Mouse (Mus musculus) skeletal muscle tissue, adult 2 months (tissue): Measurements from ENCODE around the gene Mphosph10.

Source experiments
- DNase-seq: peaks from one replicate; pipeline ENCODE4 v3.0.0-alpha.2; 2012; ENCODE audit warnings: low read depth, low spot score

Gene Mphosph10

DNA sequence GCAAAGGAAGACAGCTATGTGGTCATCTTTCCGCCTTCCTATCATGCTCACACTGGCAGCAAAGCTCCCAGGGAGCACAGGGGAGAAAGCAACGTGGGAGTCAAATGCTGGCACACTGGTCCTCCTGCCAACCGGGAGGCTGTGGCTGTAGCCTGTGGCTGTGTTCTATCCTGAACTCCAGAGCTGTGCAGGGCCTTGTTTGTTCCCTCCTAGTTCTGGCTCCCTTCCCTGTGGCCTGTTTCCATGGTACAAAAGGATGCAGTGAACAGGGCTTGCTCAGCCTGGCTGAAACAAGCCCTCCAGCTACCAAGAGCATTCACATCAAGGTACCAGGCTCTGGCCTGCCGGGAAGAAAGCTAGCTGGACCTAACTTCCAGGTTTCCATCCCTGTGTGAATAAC lies 41.0 kb downstream of the Mphosph10 start:
- no peak for DNase-seq

DNA sequence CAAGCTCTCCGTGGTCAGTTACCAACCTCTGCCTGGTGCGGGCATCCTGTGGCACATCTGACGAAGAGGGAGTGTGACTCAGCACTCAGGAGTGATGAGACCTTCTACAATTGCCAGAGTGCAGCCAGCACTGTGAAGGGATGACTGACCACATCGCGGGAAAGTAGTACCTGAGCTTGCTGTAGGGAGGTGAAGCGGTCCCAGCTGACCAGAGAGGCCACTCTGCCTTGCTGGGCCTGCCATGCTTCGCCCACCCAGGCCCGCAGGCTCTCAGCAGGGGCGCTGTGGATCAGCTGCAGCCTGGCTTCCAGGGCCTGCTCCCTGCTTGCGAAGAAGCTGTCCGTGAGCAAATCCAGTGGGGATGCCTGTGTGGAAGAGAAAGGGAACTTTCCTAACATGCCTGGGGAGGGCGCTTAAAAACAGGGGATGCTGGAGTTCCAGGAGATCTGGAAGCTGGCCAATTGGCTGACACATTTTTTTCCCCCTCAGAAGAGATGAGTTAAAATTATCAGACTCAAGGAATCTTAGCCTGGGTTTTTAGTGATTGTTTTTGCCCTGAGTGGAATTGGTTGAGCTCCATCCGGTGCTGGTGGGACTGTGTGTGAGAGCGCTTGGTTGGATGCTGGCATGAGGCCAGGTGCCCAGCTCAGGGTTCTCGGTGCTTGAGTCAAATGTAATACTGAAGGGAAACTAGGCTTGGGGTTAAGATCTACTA lies 42.8 kb downstream of the Mphosph10 start:
- DNase-seq, result no peak

DNA sequence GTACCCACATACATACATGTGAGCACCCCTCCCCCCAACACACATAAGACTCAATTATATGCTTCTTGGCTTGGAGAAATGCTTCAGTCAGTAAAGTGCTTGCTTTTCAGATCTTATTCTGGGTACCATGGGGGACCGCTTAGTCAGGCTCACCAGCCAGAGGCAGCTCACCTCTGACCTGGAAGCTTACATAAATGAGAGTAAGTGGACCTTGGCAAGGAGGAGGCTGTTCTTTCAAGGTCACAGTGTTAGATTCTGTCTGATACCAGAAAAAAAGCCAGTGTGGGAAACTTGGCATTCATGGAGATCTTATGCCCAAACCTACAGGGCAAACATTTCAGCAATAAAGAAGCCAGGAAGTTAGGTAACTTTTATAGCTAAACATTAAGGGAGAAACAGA lies 44.3 kb downstream of the Mphosph10 start:
- DNase-seq, result no peak

DNA sequence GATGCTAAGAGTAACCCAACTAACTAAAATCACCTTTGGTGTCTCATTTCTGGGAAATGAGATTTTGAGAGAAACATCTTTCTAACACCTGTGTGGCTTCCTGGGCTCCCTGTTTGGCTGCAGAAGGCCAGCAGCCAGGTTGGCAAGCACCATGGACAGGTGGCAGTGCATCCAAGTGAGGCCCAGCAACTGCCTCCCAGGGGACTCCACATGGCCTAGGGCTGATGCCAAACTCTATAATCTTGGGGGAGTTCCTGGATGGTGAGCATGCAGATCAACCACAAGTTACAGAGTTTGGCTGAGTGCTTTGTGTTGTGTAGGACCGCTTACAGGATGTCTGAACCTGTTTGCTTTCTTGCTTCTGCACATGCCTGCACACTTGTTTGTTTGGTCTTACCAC lies 59.4 kb downstream of the Mphosph10 start:
- DNase-seq, result no peak

DNA sequence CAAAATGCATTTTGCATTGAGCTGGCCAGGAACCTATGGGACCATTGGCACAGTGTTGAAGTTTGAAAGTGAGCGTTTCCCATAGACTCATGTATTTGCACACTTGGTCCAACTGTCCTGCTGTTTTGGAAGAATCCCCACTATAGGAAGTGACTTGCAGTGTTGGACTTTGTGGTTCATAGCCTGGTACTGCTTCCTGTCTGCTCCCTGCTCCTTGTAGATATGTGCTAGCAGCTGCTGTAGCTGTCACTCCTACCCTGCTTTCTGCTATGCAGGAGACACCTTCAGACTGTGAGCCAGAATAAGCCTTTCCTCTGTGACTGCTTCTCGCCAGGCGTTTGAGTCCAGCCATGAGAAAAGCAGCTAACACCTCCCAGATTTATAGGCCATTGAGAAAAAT lies 60.8 kb downstream of the Mphosph10 start:
- no peak for DNase-seq

DNA sequence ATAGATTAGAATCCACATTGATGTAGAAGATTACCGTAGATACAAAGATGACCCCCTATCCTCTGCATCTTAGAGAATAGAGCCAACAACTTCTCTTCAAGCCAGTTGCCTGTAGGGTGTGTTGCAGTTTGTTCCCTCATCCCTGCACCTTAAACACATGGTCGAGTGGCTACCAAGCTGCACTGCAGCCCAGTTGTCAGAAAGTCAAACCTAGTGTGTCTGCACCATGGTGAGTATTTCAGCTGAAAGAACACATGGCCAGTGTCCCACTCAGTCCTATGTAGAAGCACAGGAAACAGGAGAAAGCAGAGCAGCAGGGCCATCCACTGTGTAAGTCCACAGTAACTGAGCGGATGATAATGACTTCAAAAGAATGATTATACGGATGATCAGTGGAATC lies 64.6 kb downstream of the Mphosph10 start:
- no peak for DNase-seq

DNA sequence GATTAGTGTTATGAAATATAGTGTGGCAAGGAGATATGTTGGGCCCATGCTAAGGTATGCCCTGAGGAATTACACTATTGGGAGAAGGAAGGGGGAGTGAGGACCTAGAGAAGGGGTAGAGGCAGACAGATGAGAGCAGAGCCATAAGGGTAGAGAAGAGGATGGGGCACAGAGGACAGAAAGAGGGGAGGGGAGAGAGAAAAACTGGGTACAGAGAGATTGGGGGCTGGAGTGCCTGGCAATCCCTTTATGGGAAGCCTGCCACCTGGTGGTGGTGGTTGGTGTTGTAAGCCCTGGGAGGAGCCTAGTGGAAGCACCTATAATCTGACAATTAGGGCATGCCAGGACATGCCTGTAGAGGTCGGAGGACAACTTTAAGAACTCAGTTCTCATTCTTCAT lies 65.2 kb downstream of the Mphosph10 start:
- DNase-seq, result peak; percentile 36
